Mouse (Mus musculus) stomach, postnatal 0 days (tissue): Measurements from ENCODE around the gene Scn3b.

Experiments
- CTCF ChIP-seq: IDR thresholded peaks from 2 replicates; pipeline ENCODE4 v1.5.1; 2016; ENCODE audit warnings: antibody characterized with exemption, low read depth, mild to moderate bottlenecking, moderate library complexity
- EP300 ChIP-seq: optimal IDR thresholded peaks from 2 replicates; pipeline ENCODE3; 2016; ENCODE audit warnings: antibody characterized with exemption

DNA sequence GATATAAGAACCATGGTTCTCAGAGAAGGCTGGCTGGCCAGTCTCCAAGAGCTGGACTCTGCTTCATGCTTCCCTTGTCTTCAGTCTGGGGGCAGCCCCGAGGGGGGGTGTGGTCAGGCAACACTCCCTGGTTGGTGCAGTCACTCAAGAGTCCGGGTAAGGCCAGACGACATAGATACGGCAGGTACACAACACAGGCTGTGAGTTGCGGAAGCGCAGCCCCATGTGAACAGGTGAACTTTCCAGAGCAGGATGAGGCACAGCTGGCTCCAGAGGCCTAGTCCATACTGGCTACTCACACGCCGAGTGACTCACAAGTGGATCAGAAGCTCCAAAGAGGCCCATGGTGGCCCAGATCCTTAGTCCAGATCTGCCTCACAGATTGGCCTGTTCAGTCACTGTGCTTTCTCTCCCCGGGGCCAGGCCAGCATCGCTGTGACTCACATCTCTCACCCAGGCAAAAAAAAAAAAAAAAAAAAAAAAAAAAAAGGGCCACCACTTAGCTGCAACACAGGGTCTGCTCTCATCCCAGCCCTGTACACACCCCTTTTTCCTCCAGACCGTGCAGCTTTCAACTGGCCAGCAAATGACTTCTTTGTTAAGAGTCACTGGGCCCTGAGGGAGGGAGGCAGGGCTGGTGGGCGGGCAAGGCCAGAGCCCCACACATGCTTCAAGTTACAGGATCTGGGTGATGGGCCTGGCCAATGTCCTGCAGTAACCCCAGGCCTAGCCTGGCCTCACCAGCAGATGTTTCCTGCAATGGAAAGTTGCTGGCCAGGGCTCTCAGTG, 52.1 kb downstream of the Scn3b start:
- TF ChIP-seq CTCF (no peak), EP300 (no peak)
